Mouse (Mus musculus): Measurements from ENCODE around the gene Adcyap1r1. TPM values are rescaled to one million over a fixed set of nuclear protein-coding genes. Genes with fewer than 3 reads are reported as not detected.

Adcyap1r1 gene
- total and polyA plus RNA-seq, 3 experiments = not detected

GRCm38 (mm10) chr6:55459545-55460397 is 8.0 kb downstream of the Adcyap1r1 start:
- Histone ChIP-seq H3K4me3 (replicated peaks in 1 of 3; ENCODE audit: low read depth in 2 of 3, low read length in 2 of 3, poor library complexity in 1 of 3) (no peak overlapping the region), H3K9me3 (replicated peaks; ENCODE audit: low read length) (no peaks in the 10 kb centered on the region), H3K79me2 (replicated peaks; ENCODE audit: control insufficient read depth, extremely low read depth, insufficient read depth, poor library complexity, severe bottlenecking) (no peaks in the 10 kb centered on the region), H3K27ac (ENCODE audit: insufficient read depth, low read depth) (no peak overlapping the region), H3K36me3 (replicated peaks in 1 of 2; ENCODE audit: control insufficient read depth in 1 of 2, insufficient read depth in 1 of 2, low read length in 1 of 2) (no peaks in the 10 kb centered on the region), H3K9ac (ENCODE audit: insufficient read depth, low read depth) (no peak overlapping the region), H3K4me1 (ENCODE audit: control insufficient read depth in 1 of 2, insufficient read depth in 2 of 2) (no peaks in the 10 kb centered on the region), H3K4me2 (ENCODE audit: insufficient read depth, low read depth, poor library complexity, severe bottlenecking) (no peak overlapping the region), H3K27me3 (replicated peaks) (peaks cover 69% of the 10 kb centered on the region)
- DNase-seq (ENCODE audit: extremely low read depth) = no peak
- TF ChIP-seq POLR2AphosphoS2 (IDR thresholded peaks at IDR 0.05; ENCODE audit: low read depth, low read length) (no peak), CHD2 (IDR thresholded peaks at IDR 0.05; ENCODE audit: low read length) (no peak), TCF12 (IDR thresholded peaks at IDR 0.05; ENCODE audit: low read depth, low read length) (no peak), TBP (conservative IDR thresholded peaks at IDR 0.05; ENCODE audit: low read depth, low read length) (no peak), ETS1 (conservative IDR thresholded peaks at IDR 0.05; ENCODE audit: low read depth, low read length) (no peak), MAX (IDR thresholded peaks at IDR 0.05; ENCODE audit: low read length) (no peak), GABPA (IDR thresholded peaks at IDR 0.05; ENCODE audit: insufficient replicate concordance, low read depth, low read length) (no peak), MYC (IDR thresholded peaks at IDR 0.05; ENCODE audit: low read depth, low read length) (no peak), RAD21 (IDR thresholded peaks at IDR 0.05; ENCODE audit: low read depth, low read length) (no peak), MXI1 (IDR thresholded peaks at IDR 0.05; ENCODE audit: low read depth, low read length) (no peak)
- dilution Hi-C loops (cut with MboI; ENCODE audit: extremely low pct_ligation_motif_present, extremely low pct_unique_long_range_greater_than_20kb, low sequenced_read_pairs) = no loop called here
- in situ Hi-C loops (cut with MboI; ENCODE audit: low pct_ligation_motif_present, low pct_unique_long_range_greater_than_20kb, low sequenced_read_pairs) = no loop called here

- H3K4me1 ChIP-seq (ENCODE audit: control insufficient read depth in 1 of 2, insufficient read depth in 2 of 2) = peaks cover 0 to 8% of the 10 kb centered on the region in 2 experiments; a peak in 2 of 4 replicates
- H3K27ac ChIP-seq (ENCODE audit: insufficient read depth, low read depth) = no peak overlapping the region
- H3K9me3 ChIP-seq (replicated peaks; ENCODE audit: low read length) = no peaks in the 10 kb centered on the region
- no peak overlapping the region for H3K4me3 ChIP-seq (replicated peaks in 1 of 3; ENCODE audit: low read depth in 2 of 3, low read length in 2 of 3, poor library complexity in 1 of 3)
- in situ Hi-C loops (cut with MboI; ENCODE audit: low pct_ligation_motif_present, low pct_unique_long_range_greater_than_20kb, low sequenced_read_pairs) = no loop called here
- no peak overlapping the region for H3K9ac ChIP-seq (ENCODE audit: insufficient read depth, low read depth)
- peaks cover 58% of the 10 kb centered on the region for H3K27me3 ChIP-seq (replicated peaks)
- dilution Hi-C loops (cut with MboI; ENCODE audit: extremely low pct_ligation_motif_present, extremely low pct_unique_long_range_greater_than_20kb, low sequenced_read_pairs) = no loop called here
- TF ChIP-seq SMC3 (IDR thresholded peaks at IDR 0.05; ENCODE audit: low read depth, low read length) = peak; percentile 42
- peak; percentile 68 to 93 for TF ChIP-seq CTCF (conservative IDR thresholded peaks at IDR 0.05 in 1 of 2, IDR thresholded peaks at IDR 0.05 in 1 of 2; ENCODE audit: low read depth in 2 of 2, low read length in 2 of 2)
- peak; percentile 30 for TF ChIP-seq RAD21 (IDR thresholded peaks at IDR 0.05; ENCODE audit: low read depth, low read length)
- no peak for TF ChIP-seq USF1 (IDR thresholded peaks at IDR 0.05; ENCODE audit: low read depth, low read length)
- TF ChIP-seq UBTF (IDR thresholded peaks at IDR 0.05; ENCODE audit: low read depth, low read length) = no peak
- no peak for TF ChIP-seq POLR2A (IDR thresholded peaks at IDR 0.05; ENCODE audit: low read depth, low read length)
- DNase-seq (ENCODE audit: extremely low read depth) = peak; percentile 48
- no peaks in the 10 kb centered on the region for H3K36me3 ChIP-seq (replicated peaks in 1 of 2; ENCODE audit: control insufficient read depth in 1 of 2, insufficient read depth in 1 of 2, low read length in 1 of 2)
- no peak overlapping the region for H3K4me2 ChIP-seq (ENCODE audit: insufficient read depth, low read depth, poor library complexity, severe bottlenecking)
- no peaks in the 10 kb centered on the region for H3K79me2 ChIP-seq (replicated peaks; ENCODE audit: control insufficient read depth, extremely low read depth, insufficient read depth, poor library complexity, severe bottlenecking)
These were observed 9.4 kb downstream of the Adcyap1r1 start for GRCm38 (mm10) chr6:55461141-55461540.

All from CH12.LX (cell line).